9 mouse cellular contexts compared by ENCODE assay signal in the genomic region with DNA sequence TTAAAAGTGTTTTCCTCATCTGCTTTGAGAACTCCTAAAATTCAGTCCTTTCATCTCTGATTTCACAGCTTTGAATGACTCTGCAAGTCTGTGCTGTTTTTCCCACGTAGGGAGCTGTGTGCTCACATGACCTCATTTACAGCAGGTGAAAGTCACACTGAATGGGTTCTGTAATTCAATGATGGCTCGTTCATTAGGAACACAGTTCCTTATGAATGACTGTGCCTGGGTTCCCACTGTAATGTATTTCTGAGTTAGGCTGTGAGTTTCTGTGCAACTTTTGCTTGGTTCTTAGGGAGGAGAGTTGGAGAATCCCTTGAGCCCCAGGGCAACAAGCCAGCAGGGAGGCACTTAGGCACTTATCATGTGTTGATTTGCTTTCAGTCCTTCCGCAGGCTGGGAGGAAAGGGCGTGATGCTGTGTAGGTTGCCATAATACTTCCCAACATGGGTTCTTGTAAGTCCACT. TPM values are rescaled to one million over a fixed set of nuclear protein-coding genes. Genes with fewer than 3 reads are reported as not detected.
DNase-seq lines count a peak whose midpoint lies in the region; ATAC-seq lines count a peak whose summit lies in the region.
"Had no signal": no experiment of that assay in that cellular context is flagged by ENCODE, and none has a peak within 500 bp of the region (broad histone marks: within the 10 kb centered on the region; RNA-seq: fewer than 3 reads in every experiment).

No protein-coding gene starts in this region.

- no peak overlapping the region for H3K9ac ChIP-seq in embryonic facial prominence, embryonic 14.5 days (ENCODE audit: low read depth, low read length)
- no peak overlapping the region for H3K9ac ChIP-seq in heart, embryonic 14.5 days (ENCODE audit: low read length)
- H3K9ac ChIP-seq in kidney, embryonic 16.5 days (replicated peaks; ENCODE audit: low read length): no peak overlapping the region
- no peak overlapping the region for H3K9ac ChIP-seq in intestine, embryonic 15.5 days
- H3K9ac ChIP-seq: lung, embryonic 15.5 days had no signal

- DNase-seq in embryonic facial prominence, embryonic 14.5 days (ENCODE audit: low spot score): peak; percentile 31
- DNase-seq in embryonic facial prominence, embryonic 10.5 days (ENCODE audit: low spot score): no peak
- peak; percentile 50 for DNase-seq in R1 (ENCODE audit: low read depth, low spot score)
- DNase-seq in left cerebral cortex, adult 9 months (ENCODE audit: low spot score in 2 of 2): no peak
- DNase-seq in left cerebral cortex, postnatal 25 days (ENCODE audit: low spot score in 2 of 2): no peak

- H3K36me3 ChIP-seq in embryonic facial prominence, embryonic 14.5 days (ENCODE audit: control insufficient read depth, insufficient read depth, low read length): no peaks in the 10 kb centered on the region
- H3K36me3 ChIP-seq in embryonic facial prominence, embryonic 10.5 days (replicated peaks): no peaks in the 10 kb centered on the region
- H3K36me3 ChIP-seq in heart, embryonic 14.5 days (ENCODE audit: control insufficient read depth, insufficient read depth, low read length): no peaks in the 10 kb centered on the region
- H3K36me3 ChIP-seq in kidney, embryonic 16.5 days (ENCODE audit: insufficient read depth, low read length): no peaks in the 10 kb centered on the region
- no peaks in the 10 kb centered on the region for H3K36me3 ChIP-seq in intestine, embryonic 15.5 days
- H3K36me3 ChIP-seq: lung, embryonic 15.5 days had no signal

- no peak overlapping the region for H3K4me3 ChIP-seq in embryonic facial prominence, embryonic 14.5 days (ENCODE audit: low read depth, low read length)
- H3K4me3 ChIP-seq in embryonic facial prominence, embryonic 10.5 days: no peak overlapping the region
- no peak overlapping the region for H3K4me3 ChIP-seq in heart, embryonic 14.5 days (ENCODE audit: control insufficient read depth in 1 of 2, insufficient read depth in 1 of 2, low read depth in 1 of 2, low read length in 2 of 2)
- H3K4me3 ChIP-seq in kidney, embryonic 16.5 days (ENCODE audit: low read length): no peak overlapping the region
- no peak overlapping the region for H3K4me3 ChIP-seq in intestine, embryonic 15.5 days (replicated peaks)
- H3K4me3 ChIP-seq: lung, embryonic 15.5 days had no signal

- H3K4me2 ChIP-seq in embryonic facial prominence, embryonic 14.5 days (ENCODE audit: low read depth, low read length): no peak overlapping the region
- H3K4me2 ChIP-seq in heart, embryonic 14.5 days (ENCODE audit: low read length): 0 out of 2 replicates have a peak overlapping the region, but pooled peaks have one; percentile 9
- H3K4me2 ChIP-seq in kidney, embryonic 16.5 days (replicated peaks; ENCODE audit: low read depth, low read length): no peak overlapping the region
- no peak overlapping the region for H3K4me2 ChIP-seq in intestine, embryonic 15.5 days (replicated peaks)
- H3K4me2 ChIP-seq: lung, embryonic 15.5 days had no signal

- intact Hi-C loops in left cerebral cortex, postnatal 25 days (cut with DNase I): no loop called here

- no peaks in the 10 kb centered on the region; the same call in 1 of the 2 replicates for H3K4me1 ChIP-seq in embryonic facial prominence, embryonic 14.5 days (ENCODE audit: control insufficient read depth, insufficient read depth, low read length)
- H3K4me1 ChIP-seq in embryonic facial prominence, embryonic 10.5 days: no peaks in the 10 kb centered on the region
- peaks cover 3 to 7% of the 10 kb centered on the region in 2 experiments for H3K4me1 ChIP-seq in heart, embryonic 14.5 days (ENCODE audit: control insufficient read depth in 2 of 2, insufficient read depth in 2 of 2, low read length in 2 of 2)
- no peaks in the 10 kb centered on the region for H3K4me1 ChIP-seq in kidney, embryonic 16.5 days (ENCODE audit: insufficient read depth, low read length)
- H3K4me1 ChIP-seq in intestine, embryonic 15.5 days (replicated peaks): no peaks in the 10 kb centered on the region
- H3K4me1 ChIP-seq: lung, embryonic 15.5 days had no signal

- no peak overlapping the region for H3K27ac ChIP-seq in embryonic facial prominence, embryonic 14.5 days (replicated peaks; ENCODE audit: low read depth, low read length)
- H3K27ac ChIP-seq in embryonic facial prominence, embryonic 10.5 days (replicated peaks): no peak overlapping the region
- H3K27ac ChIP-seq in heart, embryonic 14.5 days (replicated peaks in 1 of 2; ENCODE audit: control insufficient read depth in 1 of 2, insufficient read depth in 1 of 2, low read depth in 2 of 2, low read length in 2 of 2): no peak overlapping the region
- H3K27ac ChIP-seq in kidney, embryonic 16.5 days (ENCODE audit: low read length): no peak overlapping the region
- H3K27ac ChIP-seq in intestine, embryonic 15.5 days: no peak overlapping the region
- H3K27ac ChIP-seq: lung, embryonic 15.5 days had no signal

- H3K27me3 ChIP-seq in embryonic facial prominence, embryonic 14.5 days (replicated peaks; ENCODE audit: control insufficient read depth, insufficient read depth, low read length): no peaks in the 10 kb centered on the region
- H3K27me3 ChIP-seq in embryonic facial prominence, embryonic 10.5 days (replicated peaks; ENCODE audit: low read depth, poor library complexity, severe bottlenecking): no peaks in the 10 kb centered on the region
- H3K27me3 ChIP-seq in heart, embryonic 14.5 days (ENCODE audit: control insufficient read depth, insufficient read depth, low read length): no peaks in the 10 kb centered on the region
- no peaks in the 10 kb centered on the region for H3K27me3 ChIP-seq in kidney, embryonic 16.5 days (ENCODE audit: insufficient read depth, low read length)
- no peaks in the 10 kb centered on the region for H3K27me3 ChIP-seq in intestine, embryonic 15.5 days (replicated peaks)
- H3K27me3 ChIP-seq: lung, embryonic 15.5 days had no signal

- no peaks in the 10 kb centered on the region for H3K9me3 ChIP-seq in embryonic facial prominence, embryonic 14.5 days (ENCODE audit: control insufficient read depth, low read length)
- H3K9me3 ChIP-seq in embryonic facial prominence, embryonic 10.5 days: no peaks in the 10 kb centered on the region
- no peaks in the 10 kb centered on the region for H3K9me3 ChIP-seq in heart, embryonic 14.5 days (ENCODE audit: control insufficient read depth, low read length)
- no peaks in the 10 kb centered on the region for H3K9me3 ChIP-seq in kidney, embryonic 16.5 days (ENCODE audit: low read length)
- no peaks in the 10 kb centered on the region for H3K9me3 ChIP-seq in intestine, embryonic 15.5 days
- H3K9me3 ChIP-seq: lung, embryonic 15.5 days had no signal

- ATAC-seq in embryonic facial prominence, embryonic 14.5 days (ENCODE audit: low read depth): no peak
- 0 out of 2 replicates have a peak, but pooled peaks have one; percentile 47 for ATAC-seq in heart, embryonic 14.5 days (ENCODE audit: insufficient number of reproducible peaks, insufficient read depth, low FRiP score, low read depth)
- ATAC-seq in kidney, embryonic 16.5 days (ENCODE audit: low FRiP score, low TSS enrichment): peak; percentile 54; the same call in 1 of the 2 replicates
- ATAC-seq in intestine, embryonic 15.5 days: no peak

- WGBS in embryonic facial prominence, embryonic 14.5 days: 17% methylated on average over 4 of the region's 4 CpGs
- WGBS in embryonic facial prominence, embryonic 10.5 days: 34% methylated on average over 4 of the region's 4 CpGs
- 15% methylated on average over 4 of the region's 4 CpGs for WGBS in heart, embryonic 14.5 days
- WGBS in kidney, embryonic 16.5 days: 23% methylated on average over 4 of the region's 4 CpGs
- 29% methylated on average over 4 of the region's 4 CpGs for WGBS in intestine, embryonic 15.5 days

RNA-seq across cellular contexts. Expression of a gene that starts 46.3 kb away (rescaled TPM):
- polyA plus RNA-seq in embryonic facial prominence, embryonic 14.5 days (2014; fragmentation: Nextera tagmentation; extraction: Ambion mirVana): 3.5 and 3.6 TPM in 2 replicates
- 0.49 and 0.67 TPM in 2 replicates for polyA plus RNA-seq in embryonic facial prominence, embryonic 10.5 days (2016; fragmentation: Nextera tagmentation; extraction: Ambion mirVana)
- 0.46 and 0.62 TPM in 2 replicates for polyA plus RNA-seq in heart, embryonic 14.5 days (2014; fragmentation: Nextera tagmentation; extraction: Ambion mirVana)
- polyA plus RNA-seq in kidney, embryonic 16.5 days (2015; fragmentation: Nextera tagmentation; extraction: Ambion mirVana): 0.64 and 0.86 TPM in 2 replicates
- 0.68 and 1.0 TPM in 2 replicates for polyA plus RNA-seq in intestine, embryonic 15.5 days (2015; fragmentation: Nextera tagmentation; extraction: Ambion mirVana)
- 10 to 100 TPM; 34.7 to 35.4 TPM for total RNA-seq in left cerebral cortex, postnatal 25 days (2021)

Comparison
In these comparisons a context has a peak if more than half of its experiments do, and no peak if none do; other contexts are left out.
1. DNase-seq: peak in embryonic facial prominence, embryonic 14.5 days (single experiment) and R1 (single experiment); none in embryonic facial prominence, embryonic 10.5 days (single experiment), left cerebral cortex, adult 9 months (0 of 2) and left cerebral cortex, postnatal 25 days (0 of 2).
2. ATAC-seq: peak in heart, embryonic 14.5 days (single experiment) and kidney, embryonic 16.5 days (single experiment); none in embryonic facial prominence, embryonic 14.5 days (single experiment) and intestine, embryonic 15.5 days (single experiment).